Mouse (Mus musculus) ES-Bruce4 (cell line): ENCODE data around the gene Zfp664.

Experiments used
- CTCF ChIP-seq: IDR thresholded peaks from one replicate; pipeline ENCODE4 v1.8.1; 2011; ENCODE audit warnings: low read depth, low read length
- EP300 ChIP-seq: IDR thresholded peaks from 2 replicates; pipeline ENCODE4 v1.6.1; 2011; ENCODE audit warnings: low read depth, low read length; ENCODE audit not compliant: insufficient read depth
- POLR2A ChIP-seq: IDR thresholded peaks from one replicate; pipeline ENCODE4 v1.8.1; 2011; ENCODE audit warnings: low read length; ENCODE audit not compliant: insufficient read depth

GRCm38 (mm10) chr5:124840202-124840601, 22.3 kb upstream of the Zfp664 start:
- no peak for TF ChIP-seq POLR2A
- no peak for TF ChIP-seq CTCF
- TF ChIP-seq EP300: no peak
